Mouse (Mus musculus) CD4-positive, CD25-positive, alpha-beta regulatory T cell, adult 4 months (primary cell): ENCODE results near the gene Olfr1341. TPM values are rescaled to one million over a fixed set of nuclear protein-coding genes. Genes with fewer than 3 reads are reported as not detected.

Experiments used
- ATAC-seq: one replicate; pipeline ENCODE4 v1.8.0; 2017
- polyA plus RNA-seq, 2 experiments: library from polyadenylated mRNA; unstranded; fragments of 100-300 nt; shearing (Covaris generic); gene quantifications; one replicate each; pipeline ENCODE4 v1.2.1; 2017

Gene Olfr1341
- polyA plus RNA-seq: under 1 TPM in 1 of 2 experiments, not detected in 1; 0.09 TPM

DNA sequence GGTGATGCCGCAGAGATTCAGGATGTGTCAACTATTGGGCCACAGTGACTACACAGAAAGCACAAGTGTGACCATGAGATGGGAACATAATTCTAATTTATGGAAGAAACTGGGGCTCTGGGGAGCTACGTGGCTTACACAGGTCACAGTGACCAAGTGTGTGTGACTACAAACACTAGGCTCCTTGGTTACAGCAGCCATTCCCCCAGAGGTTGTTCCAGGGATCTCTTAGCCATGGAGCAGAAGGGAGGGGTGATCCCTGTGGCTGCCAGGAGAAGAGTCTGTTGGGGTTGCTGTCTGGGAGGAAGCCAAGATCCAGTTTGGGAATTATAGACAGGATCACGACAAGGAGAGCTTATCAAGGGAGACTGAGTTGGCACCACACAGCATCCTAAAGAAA lies at the start of gene Olfr1341:
Gene Olfr1341 (plus strand): TSS at position 301 of the 400 bp plus-strand sequence.
- no peak for ATAC-seq

DNA sequence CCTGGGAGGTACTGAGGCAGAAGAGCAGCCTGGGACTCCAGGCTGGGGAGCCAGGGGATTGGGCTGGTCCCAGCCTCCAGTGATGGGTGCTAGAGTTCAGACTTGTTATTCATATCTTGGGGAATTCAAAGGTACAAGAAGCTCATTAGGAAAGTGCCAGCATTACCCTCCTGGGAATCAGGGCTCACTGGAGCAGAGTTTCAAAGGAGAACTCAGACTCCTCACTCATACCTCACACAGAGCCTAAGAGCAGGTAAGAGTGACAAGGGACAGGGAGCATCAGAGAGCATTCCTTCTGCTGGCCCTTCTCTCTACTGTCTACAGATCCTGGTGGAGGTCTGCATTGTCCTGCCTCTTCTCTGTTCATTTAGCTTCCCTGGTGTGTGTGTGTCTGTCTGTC lies 44.7 kb upstream of the Olfr1341 start, which contains the start of gene Olfr62:
Gene Olfr62 (plus strand): TSS at position 301 of the 400 bp plus-strand sequence.
- ATAC-seq: no peak

DNA sequence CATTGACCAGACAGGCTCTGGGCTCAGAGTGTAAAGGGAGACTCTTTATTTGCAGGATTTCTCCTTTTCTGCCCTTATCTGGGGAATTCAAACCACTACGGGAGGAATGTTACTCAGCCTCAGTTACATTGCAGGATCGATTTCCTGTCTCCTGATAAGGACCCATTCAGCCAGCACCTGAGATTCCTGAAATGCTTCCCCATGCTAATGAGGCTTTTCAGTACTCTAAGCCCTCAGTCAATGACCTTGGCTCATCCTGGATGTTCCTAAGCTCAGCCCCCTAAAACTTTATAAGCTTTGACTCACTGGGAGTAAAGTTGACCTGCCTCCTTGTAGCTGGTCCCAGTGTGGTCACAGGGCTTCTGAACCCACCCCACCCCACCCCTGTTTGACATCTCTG lies 16.2 kb upstream of the Olfr1341 start:
- ATAC-seq: no peak

DNA sequence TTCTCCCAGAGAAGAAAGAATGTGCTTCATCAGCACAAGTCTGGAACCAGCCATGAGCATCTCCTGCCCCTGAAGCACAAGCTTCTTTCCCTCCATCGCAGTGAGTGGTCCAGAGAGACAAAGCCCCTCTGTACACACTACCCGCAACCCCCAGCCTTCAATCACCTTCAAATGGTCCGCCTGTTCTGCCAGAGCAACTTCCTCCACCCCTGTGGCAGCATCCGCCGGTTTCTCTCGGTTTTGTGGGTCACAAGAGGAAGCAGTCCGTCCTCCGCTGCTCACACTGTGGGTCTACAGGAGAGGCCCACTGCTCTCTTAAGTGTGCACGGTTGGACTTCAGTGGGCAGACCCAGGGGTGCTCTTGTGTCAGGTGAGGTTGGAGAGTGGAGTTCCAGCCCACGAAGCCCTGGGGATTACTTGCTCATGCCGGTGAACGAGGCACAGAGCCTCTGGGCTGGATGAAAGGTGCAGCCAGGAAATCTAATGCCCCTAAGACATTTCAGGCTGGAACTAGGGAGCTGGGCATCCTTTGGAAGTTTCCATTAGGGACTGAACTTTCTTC lies 10.8 kb upstream of the Olfr1341 start, which contains the start of gene Olfr1342:
Gene Olfr1342 (minus strand): TSS at position 345 of the 562 bp plus-strand sequence.
- ATAC-seq: no peak

DNA sequence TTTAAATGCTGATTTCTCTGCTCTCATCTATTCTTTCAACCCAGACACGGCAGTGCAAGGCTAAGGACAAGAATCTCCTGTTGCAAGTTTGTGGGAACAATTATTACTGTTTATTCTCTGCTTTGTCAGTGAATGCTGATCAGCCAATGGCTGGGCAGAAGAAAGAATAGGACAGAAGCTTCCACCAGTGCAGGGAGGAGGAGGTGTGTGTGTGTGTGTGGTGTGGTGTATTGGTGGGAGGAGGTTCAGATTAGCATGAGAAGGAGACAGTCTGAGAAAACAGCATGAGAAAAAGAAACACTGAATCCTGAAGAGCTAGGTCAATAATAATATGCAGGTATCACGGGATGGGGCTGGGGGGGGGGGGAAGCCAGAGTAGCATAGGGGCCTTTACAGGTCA lies 9.5 kb upstream of the Olfr1341 start:
- ATAC-seq: no peak

GRCm38 (mm10) chr4:118708086-118708485 lies 4.8 kb downstream of the Olfr1341 start:
- ATAC-seq: no peak

- ATAC-seq: no peak
Measured at GRCm38 (mm10) chr4:118711656-118712055, 8.3 kb downstream of the Olfr1341 start.

DNA sequence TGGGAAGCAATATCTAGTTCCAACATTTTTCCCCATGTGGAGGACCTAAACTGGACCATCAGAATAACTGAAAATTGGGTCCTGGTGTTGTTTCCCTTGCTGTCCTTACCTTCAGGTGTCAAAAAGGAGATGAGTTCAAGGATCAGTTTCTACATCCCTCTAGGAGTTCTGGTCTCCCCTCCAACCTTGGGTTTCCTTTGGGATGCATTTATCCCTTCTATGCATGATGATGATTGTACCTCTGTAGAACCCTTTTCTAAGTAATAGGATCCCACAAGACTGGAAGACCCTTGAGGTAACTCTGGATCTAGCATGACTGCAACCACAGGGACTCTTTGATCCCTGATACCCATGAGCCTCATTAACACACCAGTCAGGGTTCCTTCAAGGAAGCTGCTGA lies 16.5 kb downstream of the Olfr1341 start, which contains the start of gene Olfr1340:
Gene Olfr1340 (plus strand): TSS at position 301 of the 400 bp plus-strand sequence.
- no peak for ATAC-seq

- ATAC-seq: no peak
Measured at GRCm38 (mm10) chr4:118721742-118722483, 18.6 kb downstream of the Olfr1341 start.

- ATAC-seq: no peak
Measured at GRCm38 (mm10) chr4:118731875-118732274, 28.6 kb downstream of the Olfr1341 start, which contains the start of gene Olfr1339. Olfr1339 (plus strand) TSS chr4:118732175.

- ATAC-seq: no peak
Measured at GRCm38 (mm10) chr4:118739574-118739973, 36.3 kb downstream of the Olfr1341 start.

GRCm38 (mm10) chr4:118740988-118741698 lies 37.8 kb downstream of the Olfr1341 start:
- ATAC-seq: no peak

DNA sequence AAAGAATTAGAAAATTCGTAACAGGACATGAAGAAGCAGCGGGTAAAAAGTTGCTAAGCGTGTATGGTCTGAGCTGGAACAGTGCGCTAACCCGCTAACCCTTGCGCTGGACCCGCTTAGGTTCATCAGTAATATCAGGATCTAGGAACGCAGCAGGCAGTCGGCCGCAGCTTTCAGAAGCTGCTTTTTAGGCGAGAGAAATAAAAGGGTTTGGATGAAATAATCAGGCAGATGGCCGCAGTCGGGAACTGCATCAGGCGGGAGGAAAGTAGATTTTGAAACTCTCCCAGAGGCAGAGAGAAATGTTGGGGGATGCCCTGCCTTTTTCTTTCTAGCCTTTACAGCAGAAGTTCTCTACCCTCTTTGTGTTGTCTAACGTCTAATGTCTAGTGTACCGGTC lies 38.6 kb downstream of the Olfr1341 start:
- no peak for ATAC-seq

- no peak for ATAC-seq
Measured at GRCm38 (mm10) chr4:118758637-118759036, 55.3 kb downstream of the Olfr1341 start, which contains the start of gene Olfr1338. Olfr1338 (minus strand) TSS chr4:118758737.

Other genes with a start within 250 kb of the Olfr1341 start
- gene Mpl, start 246.0 kb upstream of the Olfr1341 start, polyA plus RNA-seq: not detected
- gene Tie1, start 213.5 kb upstream of the Olfr1341 start, polyA plus RNA-seq: under 1 TPM in 1 of 2 experiments, not detected in 1; 0.16 TPM
- gene 2610528J11Rik, start 176.5 kb upstream of the Olfr1341 start, polyA plus RNA-seq: not detected
- gene Tmem125, start 159.5 kb upstream of the Olfr1341 start, polyA plus RNA-seq: not detected
- gene Cfap57, start 82.7 kb upstream of the Olfr1341 start, polyA plus RNA-seq: not detected
- gene Ebna1bp2, start 82.7 kb upstream of the Olfr1341 start, polyA plus RNA-seq: 100 to 1,000 TPM; 167 to 193 TPM
- gene Olfr62, start 44.6 kb upstream of the Olfr1341 start, polyA plus RNA-seq: not detected
- gene Olfr1342, start 10.8 kb upstream of the Olfr1341 start, polyA plus RNA-seq: under 1 TPM in 1 of 2 experiments, not detected in 1; 0.26 TPM
- gene Olfr1340, start 16.6 kb downstream of the Olfr1341 start, polyA plus RNA-seq: not detected
- gene Olfr1339, start 28.7 kb downstream of the Olfr1341 start, polyA plus RNA-seq: not detected
- not detected for gene Olfr1338, start 55.2 kb downstream of the Olfr1341 start, polyA plus RNA-seq
- gene Olfr1337, start 79.1 kb downstream of the Olfr1341 start, polyA plus RNA-seq: not detected
- not detected for gene Olfr1335, start 106.4 kb downstream of the Olfr1341 start, polyA plus RNA-seq
- gene Olfr1333, start 132.8 kb downstream of the Olfr1341 start, polyA plus RNA-seq: not detected
- not detected for gene Olfr1331, start 161.1 kb downstream of the Olfr1341 start, polyA plus RNA-seq
- gene Olfr1330, start 185.1 kb downstream of the Olfr1341 start, polyA plus RNA-seq: under 1 TPM in 1 of 2 experiments, not detected in 1; 0.20 TPM
- not detected for gene Olfr1329, start 213.9 kb downstream of the Olfr1341 start, polyA plus RNA-seq
- not detected for gene Olfr1328, start 235.1 kb downstream of the Olfr1341 start, polyA plus RNA-seq